Mouse (Mus musculus): ENCODE results near the gene Surf1.

Gene Surf1

GRCm38 (mm10) chr2:26927745-26928476 lies 11.6 kb upstream of the Surf1 start:
- no peak for DNase-seq (ENCODE audit: low spot score in 2 of 2)

- DNase-seq (ENCODE audit: low spot score in 2 of 2): no peak
Measured at GRCm38 (mm10) chr2:26921784-26922183, 5.5 kb upstream of the Surf1 start.

- no peak for DNase-seq (ENCODE audit: low spot score in 2 of 2)
Measured at GRCm38 (mm10) chr2:26920190-26920855, 4.0 kb upstream of the Surf1 start.

- DNase-seq (ENCODE audit: low spot score in 2 of 2): no peak
Measured at GRCm38 (mm10) chr2:26919684-26920083, 3.4 kb upstream of the Surf1 start.

GRCm38 (mm10) chr2:26916738-26917137 lies 408 bp upstream of the Surf1 start:
- no peak for DNase-seq (ENCODE audit: low spot score in 2 of 2)

- DNase-seq (ENCODE audit: low spot score in 2 of 2): no peak
Measured at GRCm38 (mm10) chr2:26914148-26914941, 2.0 kb downstream of the Surf1 start.

GRCm38 (mm10) chr2:26913416-26914147 lies 2.7 kb downstream of the Surf1 start:
- DNase-seq (ENCODE audit: low spot score in 2 of 2): no peak

GRCm38 (mm10) chr2:26912253-26912770 lies 4.0 kb downstream of the Surf1 start:
- DNase-seq (ENCODE audit: low spot score in 2 of 2): no peak

- DNase-seq (ENCODE audit: low spot score in 2 of 2): peak in 1 of 2 experiments; percentile 54
Measured at GRCm38 (mm10) chr2:26910994-26911765, 5.2 kb downstream of the Surf1 start.

GRCm38 (mm10) chr2:26910124-26910993 lies 6.0 kb downstream of the Surf1 start, which contains the start of the genes Med22 and Rpl7a:
Med22 (minus strand) TSS chr2:26910677.
Rpl7a (plus strand) TSS chr2:26910764.
- peak; percentile 95 to 100 for DNase-seq (ENCODE audit: low spot score in 2 of 2)

- DNase-seq (ENCODE audit: low spot score in 2 of 2): no peak
Measured at GRCm38 (mm10) chr2:26909387-26909784, 6.9 kb downstream of the Surf1 start.

GRCm38 (mm10) chr2:26908710-26909386 lies 7.5 kb downstream of the Surf1 start:
- no peak for DNase-seq (ENCODE audit: low spot score in 2 of 2)

GRCm38 (mm10) chr2:26907109-26907508 lies 9.2 kb downstream of the Surf1 start:
- no peak for DNase-seq (ENCODE audit: low spot score in 2 of 2)

GRCm38 (mm10) chr2:26906431-26906830 lies 9.9 kb downstream of the Surf1 start:
- DNase-seq (ENCODE audit: low spot score in 2 of 2): no peak

- DNase-seq (ENCODE audit: low spot score in 2 of 2): no peak
Measured at GRCm38 (mm10) chr2:26905936-26906335, 10.4 kb downstream of the Surf1 start.

GRCm38 (mm10) chr2:26903311-26903710 lies 13.0 kb downstream of the Surf1 start:
- no peak for DNase-seq (ENCODE audit: low spot score in 2 of 2)

- DNase-seq (ENCODE audit: low spot score in 2 of 2): peak; percentile 94 to 97
Measured at GRCm38 (mm10) chr2:26902467-26903220, 13.7 kb downstream of the Surf1 start, which contains the start of gene Surf6. Surf6 (minus strand) TSS chr2:26902879.

GRCm38 (mm10) chr2:26901834-26902400 lies 14.4 kb downstream of the Surf1 start:
- DNase-seq (ENCODE audit: low spot score in 2 of 2): no peak

All from left cerebral cortex, adult 9 months (tissue).